Mouse (Mus musculus): ENCODE data around the gene Cdc42bpa.
"Not testable (repeated sequence)": the region's sequence is repeated elsewhere in the genome, so short reads cannot be mapped to it uniquely, and the experiment has no call there.

Cdc42bpa gene

GRCm38 (mm10) chr1:179960882-179961698, 818 bp downstream of the Cdc42bpa start:
- DNase-seq: no peak

- DNase-seq: no peak
Observed at GRCm38 (mm10) chr1:179961777-179962176, 1.5 kb downstream of the Cdc42bpa start.

- no peak for DNase-seq
Observed at GRCm38 (mm10) chr1:179969776-179970428, 9.6 kb downstream of the Cdc42bpa start.

GRCm38 (mm10) chr1:179975021-179975420, 14.7 kb downstream of the Cdc42bpa start:
- no peak for DNase-seq

- DNase-seq: no peak
Observed at GRCm38 (mm10) chr1:179975645-179976275, 15.5 kb downstream of the Cdc42bpa start.

GRCm38 (mm10) chr1:179977437-179977836, 17.2 kb downstream of the Cdc42bpa start:
- DNase-seq: no peak

GRCm38 (mm10) chr1:179978742-179979141, 18.5 kb downstream of the Cdc42bpa start:
- no peak for DNase-seq

- DNase-seq: no peak
Observed at GRCm38 (mm10) chr1:179981680-179982079, 21.4 kb downstream of the Cdc42bpa start.

- no peak for DNase-seq
Observed at GRCm38 (mm10) chr1:179982183-179982582, 21.9 kb downstream of the Cdc42bpa start.

GRCm38 (mm10) chr1:179982933-179983332, 22.7 kb downstream of the Cdc42bpa start:
- no peak for DNase-seq

- DNase-seq: no peak
Observed at GRCm38 (mm10) chr1:179984171-179984570, 23.9 kb downstream of the Cdc42bpa start.

- no peak for DNase-seq
Observed at GRCm38 (mm10) chr1:179991660-179992235, 31.5 kb downstream of the Cdc42bpa start.

GRCm38 (mm10) chr1:179992255-179992654, 32.0 kb downstream of the Cdc42bpa start:
- DNase-seq: no peak

- no peak for DNase-seq
Observed at GRCm38 (mm10) chr1:180008057-180008456, 47.8 kb downstream of the Cdc42bpa start.

- no peak for DNase-seq
Observed at GRCm38 (mm10) chr1:180013479-180013878, 53.2 kb downstream of the Cdc42bpa start.

- no peak for DNase-seq
Observed at GRCm38 (mm10) chr1:180018218-180018617, 57.9 kb downstream of the Cdc42bpa start.

GRCm38 (mm10) chr1:180021463-180022296, 61.4 kb downstream of the Cdc42bpa start:
- DNase-seq: no peak

- no peak for DNase-seq
Observed at GRCm38 (mm10) chr1:180023512-180023911, 63.2 kb downstream of the Cdc42bpa start.

GRCm38 (mm10) chr1:180029863-180030262, 69.6 kb downstream of the Cdc42bpa start:
- not testable (repeated sequence) for DNase-seq

GRCm38 (mm10) chr1:180030631-180031365, 70.5 kb downstream of the Cdc42bpa start:
- DNase-seq: no peak

GRCm38 (mm10) chr1:180031705-180032548, 71.7 kb downstream of the Cdc42bpa start:
- no peak for DNase-seq

All from spleen, adult 18-20 months (tissue).